Mouse (Mus musculus) ovary, postnatal 36 days (tissue): Measurements from ENCODE around the gene Plb1.

ENCODE experiments used
- DNase-seq: peaks from one replicate; pipeline ENCODE4 v3.0.0; 2022; ENCODE audit warnings: low spot score, mixed read lengths

The Plb1 gene

DNA sequence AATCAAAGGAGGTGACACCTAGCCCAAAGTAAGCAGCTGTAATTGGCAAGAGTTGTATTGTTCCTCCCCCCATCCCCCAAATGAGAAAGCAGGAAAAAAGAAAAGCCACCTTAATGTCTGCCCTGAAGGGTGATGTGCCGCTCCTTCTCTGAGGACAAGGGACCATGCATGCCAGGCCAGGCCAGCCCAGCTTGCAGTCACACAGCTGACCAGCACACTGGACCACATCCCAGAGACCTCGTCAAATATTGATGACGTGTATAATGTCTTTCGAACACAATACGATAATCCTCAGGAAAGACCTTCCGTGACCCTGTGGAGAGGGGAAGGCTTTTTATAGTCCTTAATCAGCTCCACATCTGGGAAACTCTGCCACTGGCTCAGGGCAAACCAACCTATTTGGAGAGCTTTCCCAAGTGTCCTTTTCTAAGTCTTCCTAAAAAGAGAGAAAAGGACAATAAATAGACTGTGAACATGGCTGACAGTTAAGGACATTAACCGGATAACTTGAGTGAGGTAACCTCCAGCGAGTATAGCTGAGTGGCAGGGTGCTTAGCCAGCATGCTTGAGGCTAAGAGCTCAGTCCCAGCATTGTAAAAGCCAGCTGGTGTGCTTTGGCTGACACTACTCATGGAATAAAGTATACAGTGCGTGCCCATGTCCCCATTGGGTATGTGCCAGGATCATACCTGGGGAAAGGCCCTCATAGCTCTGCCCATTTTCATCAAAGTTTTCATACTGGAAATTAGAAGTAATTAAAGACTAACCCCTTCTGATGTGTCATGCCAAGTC, 162.8 kb downstream of the Plb1 start:
- DNase-seq = no peak

DNA sequence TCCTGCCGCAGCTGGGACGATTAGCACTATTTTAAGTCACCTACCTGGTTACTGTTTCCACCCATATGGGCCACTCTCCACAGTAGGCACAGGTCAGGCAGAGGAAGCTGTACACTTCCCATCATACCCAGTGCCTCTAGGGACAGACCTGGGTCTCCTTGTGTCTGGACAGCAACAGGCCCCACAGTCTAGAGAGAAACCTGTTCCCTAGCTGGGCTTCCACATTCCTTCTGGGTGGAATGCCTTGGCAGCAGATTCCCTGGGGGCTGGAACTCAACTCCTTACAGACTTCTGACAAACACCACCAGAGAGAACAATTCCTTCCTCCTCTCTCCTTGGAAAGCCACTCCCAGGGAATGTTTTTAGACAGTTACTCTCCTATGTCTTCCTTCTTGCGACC, 165.2 kb downstream of the Plb1 start:
- no peak for DNase-seq

DNA sequence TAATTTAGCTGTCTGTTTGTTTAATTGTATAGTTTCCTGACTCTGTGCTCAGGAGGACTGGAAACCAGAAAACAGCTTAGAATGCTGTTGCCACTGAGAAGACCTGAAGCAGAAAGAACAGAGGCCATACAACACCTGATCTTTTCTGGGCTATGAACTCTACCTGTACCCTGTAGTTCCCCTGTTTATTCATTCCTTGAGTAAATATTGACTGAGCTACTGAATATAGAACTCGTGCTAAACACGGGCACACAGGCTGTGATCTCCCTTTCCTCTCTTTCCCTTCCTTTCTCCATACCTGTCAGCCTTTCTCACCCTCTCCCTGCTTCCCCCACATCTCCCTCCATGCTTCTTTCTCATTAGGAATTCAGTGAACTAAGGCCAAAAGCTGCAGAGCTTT, 168.4 kb downstream of the Plb1 start:
- DNase-seq = no peak

DNA sequence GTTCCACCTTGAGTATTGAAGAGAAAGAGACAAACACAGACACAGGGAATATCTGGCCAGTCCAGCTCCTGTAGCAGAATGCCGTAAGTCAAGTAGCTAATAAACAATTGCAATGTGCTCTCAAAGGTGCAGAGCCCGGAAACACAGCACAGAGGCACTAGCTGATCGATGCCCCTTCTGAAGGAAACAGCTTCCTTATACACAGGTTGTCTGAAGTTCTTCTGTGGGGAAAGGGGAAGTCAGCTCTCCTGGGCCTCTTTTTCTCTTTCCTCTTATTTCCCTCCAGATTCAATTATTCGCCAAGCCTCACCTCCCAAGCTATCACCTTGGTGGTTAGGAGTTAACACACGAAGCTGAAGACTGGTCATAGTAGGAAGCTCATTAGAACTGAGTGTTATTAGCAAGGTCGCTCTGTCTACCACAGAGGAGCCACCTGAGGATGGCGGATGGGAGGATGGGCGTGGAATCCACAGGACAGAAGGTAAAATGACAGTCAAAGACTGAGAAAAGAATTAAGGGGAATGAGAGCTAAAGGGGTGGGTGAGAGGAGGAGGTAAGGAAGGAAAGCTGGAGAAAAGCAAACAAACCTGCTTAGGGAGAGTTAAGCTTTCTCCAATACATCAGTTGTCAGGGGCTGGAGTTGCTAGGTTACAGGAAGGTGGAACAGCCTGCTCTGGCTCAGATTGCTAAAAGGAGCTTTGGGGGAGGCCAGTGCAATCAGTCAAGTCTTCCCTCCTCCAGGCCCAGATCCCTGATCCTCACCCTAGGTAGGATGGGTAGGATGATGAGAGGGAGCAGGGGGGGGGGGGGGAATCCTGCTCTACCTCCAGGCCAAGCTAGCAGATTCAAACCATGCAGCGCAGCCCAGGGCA, 170.8 kb downstream of the Plb1 start:
- no peak for DNase-seq

DNA sequence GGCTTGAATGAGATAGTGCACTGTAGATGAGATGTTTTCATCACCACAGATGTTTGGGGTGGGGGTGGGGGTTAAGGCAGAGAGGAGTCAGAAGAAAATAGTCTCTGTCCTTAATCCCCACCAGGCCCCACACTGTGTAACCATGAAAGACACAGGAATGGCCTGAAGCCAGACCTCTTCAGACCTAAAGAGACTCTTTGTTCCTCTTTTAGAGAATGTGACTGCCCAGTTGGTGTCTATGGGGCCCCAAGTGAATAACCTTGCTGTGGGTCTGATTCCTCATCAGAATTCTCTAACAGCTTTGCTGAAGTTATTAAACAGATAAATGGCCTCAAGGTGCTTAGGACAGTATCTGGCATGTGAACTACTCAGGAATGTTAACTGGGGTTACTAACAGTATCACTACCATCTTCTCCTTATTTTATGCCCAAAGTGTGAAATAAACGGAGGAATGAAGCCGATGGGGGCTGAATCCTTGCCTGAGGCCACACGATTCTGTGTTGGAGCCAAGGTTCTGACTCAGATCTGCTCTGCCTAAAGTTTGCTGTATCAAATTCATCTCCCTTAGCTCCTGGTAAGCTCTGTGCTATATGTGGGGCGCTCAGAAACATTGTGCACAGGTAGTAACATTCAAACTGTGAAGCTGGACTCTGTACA, 172.8 kb downstream of the Plb1 start:
- no peak for DNase-seq

DNA sequence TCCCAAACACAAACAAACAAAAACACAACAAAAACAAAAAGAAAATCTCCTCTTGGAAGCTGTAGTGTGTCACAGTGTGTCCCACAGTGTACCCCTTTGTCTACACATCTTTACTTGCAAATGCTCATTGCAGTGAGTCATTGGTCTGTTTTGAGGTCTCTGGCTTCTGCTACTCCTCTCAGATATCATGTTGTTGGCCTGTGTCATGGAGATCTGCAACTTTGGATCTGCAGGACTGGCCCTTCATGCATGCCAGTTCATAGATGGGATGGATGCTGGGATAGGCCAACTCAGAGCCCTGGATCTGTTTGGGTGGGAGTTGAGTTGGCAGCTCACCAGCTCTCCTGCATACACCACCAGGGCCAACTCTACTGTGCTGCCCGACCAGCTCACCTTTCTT, 176.3 kb downstream of the Plb1 start:
- no peak for DNase-seq

DNA sequence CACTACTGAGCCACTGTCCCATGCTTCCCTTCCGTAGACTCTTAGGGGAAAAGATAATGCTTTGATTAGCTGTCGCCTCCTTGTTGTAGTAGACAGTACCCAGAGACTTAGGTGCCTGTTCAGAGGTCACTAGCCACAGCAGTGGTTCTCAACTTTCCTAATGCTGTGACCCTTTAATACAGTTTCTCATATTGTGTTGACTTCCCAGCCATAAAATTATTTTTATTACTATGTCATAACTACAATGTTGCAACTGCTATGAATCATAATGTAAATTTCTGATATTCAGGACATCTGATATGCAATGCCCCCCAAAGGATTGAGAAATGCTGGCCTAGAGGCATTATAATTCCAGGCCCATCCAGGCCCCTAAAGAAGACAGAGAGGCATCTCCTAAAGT, 177.2 kb downstream of the Plb1 start:
- DNase-seq = no peak

DNA sequence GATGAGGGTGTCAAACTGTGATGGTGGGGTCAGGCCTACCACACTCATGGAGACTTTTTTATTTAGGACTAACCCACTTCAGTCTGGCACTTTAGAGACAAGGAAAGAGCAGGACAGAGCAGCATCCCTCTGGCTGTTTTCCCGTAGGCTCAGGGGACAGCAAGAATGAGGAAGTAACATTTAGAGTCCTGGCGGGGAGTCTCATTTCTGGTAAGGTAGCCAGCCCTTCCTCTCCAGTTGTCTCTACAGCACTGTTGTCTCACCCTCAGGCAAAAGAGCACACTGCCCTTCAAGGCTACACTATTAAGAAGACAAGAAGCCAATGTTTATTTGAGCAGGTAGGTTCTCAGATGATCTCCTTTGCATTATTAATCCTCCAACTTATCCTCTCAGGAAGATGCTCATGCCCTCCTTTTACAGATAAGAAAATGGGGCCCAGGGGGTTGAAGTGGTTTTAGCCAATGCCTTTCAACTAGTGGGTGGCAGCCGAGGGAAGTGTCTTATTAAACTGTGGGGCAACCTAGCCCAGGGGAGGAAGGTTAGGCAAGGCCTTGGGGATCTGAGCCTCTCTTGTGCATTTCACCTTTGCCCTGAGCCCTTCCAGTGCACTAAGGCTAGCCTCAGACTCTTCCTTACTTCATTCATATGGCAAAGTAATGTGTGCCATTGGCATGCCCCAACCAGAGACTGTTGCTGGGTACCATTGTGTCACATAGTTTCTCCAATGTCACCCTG, 178.6 kb downstream of the Plb1 start:
- DNase-seq = no peak

DNA sequence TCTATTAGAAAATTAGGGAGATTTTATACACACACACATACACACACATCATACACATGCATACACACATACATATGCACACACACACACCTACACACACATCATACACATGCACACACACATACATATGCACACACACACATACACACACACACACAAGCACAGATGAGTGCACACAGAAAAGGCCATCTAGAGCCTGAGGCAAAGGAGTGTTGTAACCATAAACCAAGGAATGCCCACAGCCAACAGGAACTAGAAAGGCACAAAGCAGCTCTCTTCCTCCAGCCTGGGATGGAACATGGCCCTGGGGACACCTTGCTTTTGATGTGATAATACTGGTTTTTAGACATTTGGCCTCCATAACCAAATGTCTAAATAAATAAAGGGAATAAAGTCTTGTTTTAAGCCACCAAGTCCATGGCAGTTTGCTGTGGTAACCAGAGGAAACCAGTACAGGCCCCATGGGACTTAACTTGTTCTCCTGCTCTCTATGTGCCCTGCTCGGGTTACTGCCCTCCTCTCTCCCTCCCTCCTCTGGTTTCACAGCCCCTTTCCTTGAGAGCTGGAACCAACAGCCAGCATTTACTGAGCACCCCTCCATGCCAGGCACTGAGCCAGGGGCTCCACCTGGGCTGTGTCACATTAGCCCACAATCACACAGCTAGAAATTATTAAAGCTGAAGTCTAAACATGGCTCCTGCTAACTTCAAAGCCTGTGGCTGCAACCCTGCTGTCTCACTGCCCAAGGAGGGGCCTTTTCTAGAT, 179.9 kb downstream of the Plb1 start:
- no peak for DNase-seq

DNA sequence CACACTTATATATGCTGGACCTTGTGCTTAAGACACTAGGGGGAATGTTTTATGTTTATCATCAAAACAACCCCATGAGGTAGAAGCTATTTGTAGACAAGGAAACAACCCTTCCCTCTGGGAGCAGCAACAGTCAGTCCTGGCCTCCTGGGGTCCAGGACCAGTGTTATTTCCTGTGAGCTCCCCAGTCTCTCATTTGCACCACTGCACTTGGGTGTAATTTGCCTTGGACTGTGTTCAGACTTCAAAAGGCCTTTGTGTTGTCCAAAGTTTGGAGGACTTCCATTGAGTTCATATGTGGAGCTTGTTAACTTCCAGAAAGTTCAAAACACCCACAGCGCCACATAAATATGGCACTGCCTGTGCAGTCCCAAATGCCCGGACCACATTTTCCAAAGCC, 180.6 kb downstream of the Plb1 start:
- DNase-seq = no peak

DNA sequence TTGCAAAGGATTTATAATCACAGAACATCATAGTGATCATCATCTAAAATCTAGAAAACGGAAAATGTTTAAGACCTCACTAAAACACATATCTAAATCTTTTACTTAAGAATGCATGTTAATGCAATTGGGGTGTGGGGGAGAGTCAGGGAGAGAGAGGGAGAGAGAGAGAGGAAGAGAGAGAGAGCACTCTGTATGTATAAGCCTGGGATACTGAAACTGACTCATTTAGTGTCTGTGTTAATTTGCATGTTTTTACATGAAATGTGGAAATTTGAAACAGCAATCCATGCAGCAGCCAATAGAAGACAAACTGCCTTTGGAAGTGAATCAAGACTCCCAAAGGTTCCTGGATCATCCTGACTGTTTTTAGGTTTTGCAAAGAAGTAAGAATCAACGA, 181.1 kb downstream of the Plb1 start:
- no peak for DNase-seq

DNA sequence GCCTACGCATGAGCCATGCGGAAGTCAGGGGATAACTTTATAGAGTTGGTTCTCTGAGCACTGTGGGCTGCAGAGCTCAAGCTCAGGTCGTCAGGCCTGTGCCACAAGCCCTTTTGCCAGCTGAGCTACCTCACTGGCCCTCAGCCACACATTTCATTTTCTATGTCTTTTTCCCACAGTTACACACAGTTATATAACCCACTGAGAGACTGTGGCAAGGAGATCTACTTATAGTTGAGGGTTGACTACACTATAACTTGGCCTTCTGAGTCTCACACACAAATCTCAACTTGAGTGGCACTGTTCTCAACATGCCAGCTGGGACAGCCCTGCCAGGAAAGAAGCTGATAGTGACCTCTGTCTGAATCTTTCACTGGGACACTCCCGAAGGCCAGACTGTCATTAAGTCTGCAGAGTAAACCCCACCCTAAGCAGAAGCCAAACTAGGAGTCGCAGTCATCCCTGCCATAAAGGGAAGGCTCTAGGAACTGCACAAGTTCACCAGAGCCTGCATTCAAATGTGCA, 182.0 kb downstream of the Plb1 start:
- DNase-seq = no peak

DNA sequence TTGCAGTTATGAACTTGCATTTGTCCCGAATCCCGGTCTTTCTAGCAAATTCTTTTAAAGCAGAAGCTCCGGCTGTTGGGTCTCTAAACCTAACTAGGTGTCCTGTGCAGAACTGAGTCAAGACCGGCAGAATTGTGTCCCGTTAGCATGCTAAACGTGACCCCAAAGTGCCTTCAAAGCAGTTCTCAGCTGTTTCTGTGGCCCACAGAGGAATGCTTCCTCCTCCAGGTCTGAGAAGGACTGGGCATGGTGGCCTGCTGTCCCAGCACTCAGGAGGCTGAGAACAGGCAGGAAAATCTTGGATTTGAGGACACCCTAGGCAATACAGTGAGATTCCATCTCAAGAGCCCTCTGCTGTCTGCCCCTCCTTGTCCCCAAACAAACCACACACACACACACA, 183.0 kb downstream of the Plb1 start:
- DNase-seq = no peak
